Mouse (Mus musculus): ENCODE measurements at regions not wholly inside any gene's neighbourhood (a gene's known extent, or its start where the extent isn't known, plus 50 kb on each side); places are given as distances from the start of the nearest gene placed in this dataset.

- TF ChIP-seq SRF (IDR thresholded peaks at IDR 0.05; ENCODE audit: control insufficient read depth, insufficient read length, low read depth) (no peak), CEBPB (IDR thresholded peaks at IDR 0.05; ENCODE audit: insufficient read depth, poor library complexity, severe bottlenecking) (no peak), POLR2A (IDR thresholded peaks at IDR 0.05; ENCODE audit: insufficient read length, low read depth) (no peak), MYOD1 (IDR thresholded peaks at IDR 0.05; ENCODE audit: control insufficient read depth in 1 of 3, insufficient read length in 2 of 3, low read depth in 2 of 3) (no peak), USF1 (IDR thresholded peaks at IDR 0.05; ENCODE audit: low read depth) (no peak), MYOG (IDR thresholded peaks at IDR 0.05; ENCODE audit: control insufficient read depth in 1 of 3, insufficient read depth in 1 of 3, insufficient read length in 2 of 3, low read depth in 2 of 3) (no peak), E2F4 (IDR thresholded peaks at IDR 0.05; ENCODE audit: insufficient read depth) (no peak), POLR2AphosphoS2 (IDR thresholded peaks at IDR 0.05; ENCODE audit: insufficient read length, low read depth) (no peak), MAX (IDR thresholded peaks at IDR 0.05; ENCODE audit: low read depth) (no peak)
Measured at GRCm38 (mm10) chr15:38143495-38143894, 718.1 kb downstream of the 4930447A16Rik start.
